Mouse (Mus musculus) myocyte (in vitro differentiated cells): ENCODE data around the gene Lrrk1.

Experiments used
- MYOG ChIP-seq, 3 experiments: IDR thresholded peaks; one replicate each; pipeline ENCODE4 v1.6.1; 2011; ENCODE audit warnings: control low read depth in 2 of 3, low read depth in 2 of 3, mild to moderate bottlenecking in 2 of 3; ENCODE audit not compliant: insufficient read length in 2 of 3, control insufficient read depth in 1 of 3, insufficient read depth in 1 of 3
- USF1 ChIP-seq: IDR thresholded peaks from one replicate; pipeline ENCODE4 v1.6.1; 2011; ENCODE audit warnings: low read depth, mild to moderate bottlenecking, control low read depth, moderate library complexity

DNA sequence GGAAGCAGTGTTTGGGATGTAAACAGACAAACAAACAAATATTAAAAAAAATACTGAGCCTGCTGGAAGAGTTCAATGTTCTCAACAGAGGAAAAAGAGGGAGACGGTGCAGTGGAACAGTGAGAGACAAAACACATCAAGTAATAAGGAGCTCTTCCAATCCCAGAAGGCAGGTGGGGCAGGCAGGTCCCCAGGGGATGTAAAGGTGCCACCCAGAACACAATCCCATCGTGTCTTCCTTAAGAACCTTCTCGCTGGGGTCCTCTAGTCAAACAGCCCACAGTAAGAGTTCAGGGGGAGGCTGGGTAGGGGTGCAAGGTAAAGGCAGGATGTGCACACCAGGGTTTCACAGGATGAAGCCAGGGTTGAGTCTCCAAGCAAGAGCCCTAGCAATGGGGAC is 14.8 kb downstream of the Lrrk1 start:
- TF ChIP-seq MYOG (IDR thresholded peaks at IDR 0.05; ENCODE audit: control insufficient read depth in 1 of 3, insufficient read depth in 1 of 3, insufficient read length in 2 of 3, low read depth in 2 of 3) (no peak), USF1 (no peak)
